Mouse (Mus musculus) macrophage (primary cell): Measurements from ENCODE around the gene Tnfrsf9. TPM values are rescaled to one million over a fixed set of nuclear protein-coding genes. Genes with fewer than 3 reads are reported as not detected.
"Not testable (repeated sequence)": the region's sequence is repeated elsewhere in the genome, so short reads cannot be mapped to it uniquely, and the experiment has no call there.

Experiments
- H3K27ac ChIP-seq: fragments of 350-480 bp; formaldehyde crosslinking; 2 replicates; pipeline ENCODE4 v1.9.0; 2021
- H3K36me3 ChIP-seq: fragments of 350-480 bp; formaldehyde crosslinking; 2 replicates; pipeline ENCODE4 v1.9.0; 2021; ENCODE audit errors: inconsistent target
- H3K4me3 ChIP-seq: fragments of 350-480 bp; formaldehyde crosslinking; 2 replicates; pipeline ENCODE4 v1.9.0; 2021; ENCODE audit errors: inconsistent target
- H3K79me2 ChIP-seq: fragments of 350-480 bp; formaldehyde crosslinking; 2 replicates; pipeline ENCODE4 v1.9.0; 2021; ENCODE audit errors: inconsistent target
- WGBS: methylation state at CpG from one replicate; pipeline ENCODE4 v1.1.7; 2026; ENCODE audit warnings: inconsistent platforms; ENCODE audit not compliant: missing documents; 5-methylcytosine and 5-hydroxymethylcytosine counted together
- polyA plus RNA-seq: library from polyadenylated mRNA; stranded (reverse); fragments of 250-400 nt; gene quantifications from 3 replicates; pipeline ENCODE4 v1.2.4, GENCODE M21; 2018; ENCODE audit warnings: inconsistent platforms

The Tnfrsf9 gene
- polyA plus RNA-seq, 1 experiment from 2014 or later: 0.17 TPM

GRCm38 (mm10) chr4:150907099-150907498, 7.3 kb upstream of the Tnfrsf9 start:
- Histone ChIP-seq H3K79me2 (peaks cover 22% of the 10 kb centered on the region), H3K36me3 (peaks cover 41% of the 10 kb centered on the region; the same call in 1 of the 2 replicates), H3K4me3 (no peak overlapping the region), H3K27ac (no peak overlapping the region)
- 93% methylated on average over 8 of the region's 8 CpGs for WGBS

DNA sequence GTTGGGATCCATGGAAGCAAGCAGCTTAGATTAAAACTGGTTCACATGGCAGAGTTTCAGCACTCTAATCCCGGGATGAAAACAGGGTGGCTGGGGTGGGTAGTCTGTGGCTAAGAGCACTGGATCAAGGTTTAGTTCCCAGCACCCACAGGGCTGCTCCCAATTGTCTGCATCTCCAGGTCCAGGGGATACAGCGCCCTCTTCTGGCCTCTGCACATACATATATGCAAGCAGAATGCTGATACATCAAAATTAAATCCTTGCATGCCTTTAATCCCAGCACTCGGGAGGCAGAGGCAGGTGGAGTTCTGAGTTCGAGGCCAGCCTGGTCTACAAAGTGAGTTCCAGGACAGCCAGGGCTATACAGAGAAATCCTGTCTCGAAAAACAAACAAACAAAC, 5.8 kb upstream of the Tnfrsf9 start:
- not testable (repeated sequence) for H3K27ac ChIP-seq
- Histone ChIP-seq H3K79me2 (peaks cover 22% of the 10 kb centered on the region), H3K36me3 (peaks cover 27% of the 10 kb centered on the region; the same call in 1 of the 2 replicates), H3K4me3 (peak overlapping the region; percentile 68; the same call in 1 of the 2 replicates)
- WGBS: 74% methylated on average over 2 of the region's 5 CpGs

- peak overlapping the region; percentile 45 for H3K27ac ChIP-seq
- H3K79me2 ChIP-seq: peaks cover 22% of the 10 kb centered on the region
- peak overlapping the region; percentile 68 for H3K4me3 ChIP-seq
- 3% methylated on average over 52 of the region's 56 CpGs for WGBS
- H3K36me3 ChIP-seq: peaks cover 20% of the 10 kb centered on the region; the same call in 1 of the 2 replicates
Measured at GRCm38 (mm10) chr4:150909451-150910156, 4.8 kb upstream of the Tnfrsf9 start.

- Histone ChIP-seq H3K27ac (peak overlapping the region; percentile 32; the same call in 1 of the 2 replicates), H3K4me3 (no peak overlapping the region), H3K36me3 (peaks cover 16% of the 10 kb centered on the region; the same call in 1 of the 2 replicates), H3K79me2 (peaks cover 22% of the 10 kb centered on the region)
- WGBS: 94% methylated on average over 19 of the region's 19 CpGs
Measured at GRCm38 (mm10) chr4:150910164-150910951, 4.0 kb upstream of the Tnfrsf9 start.

DNA sequence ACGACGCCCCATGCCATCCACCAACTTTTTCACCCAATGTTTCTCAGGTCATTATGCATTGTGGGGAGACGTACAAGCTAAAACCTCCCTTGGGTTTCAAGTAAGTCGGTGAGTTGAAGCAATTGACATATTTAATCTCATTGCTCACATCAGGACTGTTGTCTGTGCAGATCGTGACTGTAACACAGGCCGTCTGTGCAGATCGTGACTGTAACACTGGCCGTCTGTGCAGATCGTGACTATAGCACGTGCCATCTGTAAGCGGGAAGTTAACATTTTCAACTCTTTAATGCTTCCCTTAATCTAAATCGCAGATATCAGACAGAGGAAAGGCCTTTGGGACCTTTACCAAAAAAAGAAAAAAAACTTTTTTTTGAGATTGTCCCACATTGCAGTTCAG, 619 bp upstream of the Tnfrsf9 start:
- peak overlapping the region; percentile 70 for H3K4me3 ChIP-seq
- peaks cover 5% of the 10 kb centered on the region for H3K79me2 ChIP-seq
- H3K27ac ChIP-seq: peak overlapping the region; percentile 85
- no peaks in the 10 kb centered on the region for H3K36me3 ChIP-seq
- 13% methylated on average over 12 of the region's 12 CpGs for WGBS

DNA sequence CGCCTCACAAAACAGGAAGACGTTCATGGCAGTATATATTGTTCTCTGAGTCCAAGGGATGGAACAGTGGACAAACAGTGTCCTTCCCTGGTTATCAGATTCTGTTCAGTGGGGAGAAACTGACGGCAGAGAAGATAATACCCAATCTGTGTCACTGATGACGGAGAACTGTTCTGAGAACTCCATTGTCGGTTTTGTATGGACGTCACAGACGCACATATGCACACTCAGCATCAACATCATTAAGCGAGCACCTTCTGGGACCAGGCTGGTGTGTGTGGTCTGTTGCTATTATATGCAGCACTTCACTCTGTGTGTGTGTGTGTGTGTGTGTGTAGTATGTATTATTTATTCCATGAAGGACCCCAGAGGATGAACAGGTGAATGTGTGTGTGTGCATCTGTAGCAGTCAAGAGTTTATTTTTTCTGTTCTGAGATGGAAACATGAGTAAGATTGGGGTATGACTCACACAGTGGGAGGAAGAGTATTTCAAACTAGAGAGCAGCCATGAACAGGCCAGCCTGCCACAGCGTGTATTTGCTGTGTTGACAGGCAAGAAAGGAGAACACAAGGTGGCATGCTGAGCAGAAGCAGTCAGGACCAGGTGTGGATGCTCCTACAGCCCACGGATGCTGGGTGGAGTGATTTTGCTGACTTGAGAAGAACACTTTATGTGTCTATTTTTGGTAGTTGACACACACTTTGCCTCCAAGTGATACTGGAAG, 982 bp downstream of the Tnfrsf9 start:
- WGBS: 65% methylated on average over 10 of the region's 10 CpGs
- Histone ChIP-seq H3K27ac (peak overlapping the region; percentile 75), H3K79me2 (no peaks in the 10 kb centered on the region)

GRCm38 (mm10) chr4:150917336-150918027, 3.1 kb downstream of the Tnfrsf9 start:
- Histone ChIP-seq H3K79me2 (no peaks in the 10 kb centered on the region), H3K27ac (no peak overlapping the region), H3K36me3 (no peaks in the 10 kb centered on the region), H3K4me3 (no peak overlapping the region)
- WGBS: 75% methylated on average over 6 of the region's 8 CpGs

More for the DNA sequence above, 982 bp downstream of the Tnfrsf9 start:
- peak overlapping the region; percentile 70 for H3K4me3 ChIP-seq
- H3K36me3 ChIP-seq: no peaks in the 10 kb centered on the region

GRCm38 (mm10) chr4:150921206-150921605, 6.8 kb downstream of the Tnfrsf9 start:
- no peak overlapping the region for H3K27ac ChIP-seq
- 84% methylated on average over 8 of the region's 8 CpGs for WGBS
- no peaks in the 10 kb centered on the region for H3K79me2 ChIP-seq
- no peaks in the 10 kb centered on the region for H3K36me3 ChIP-seq
- no peak overlapping the region for H3K4me3 ChIP-seq

DNA sequence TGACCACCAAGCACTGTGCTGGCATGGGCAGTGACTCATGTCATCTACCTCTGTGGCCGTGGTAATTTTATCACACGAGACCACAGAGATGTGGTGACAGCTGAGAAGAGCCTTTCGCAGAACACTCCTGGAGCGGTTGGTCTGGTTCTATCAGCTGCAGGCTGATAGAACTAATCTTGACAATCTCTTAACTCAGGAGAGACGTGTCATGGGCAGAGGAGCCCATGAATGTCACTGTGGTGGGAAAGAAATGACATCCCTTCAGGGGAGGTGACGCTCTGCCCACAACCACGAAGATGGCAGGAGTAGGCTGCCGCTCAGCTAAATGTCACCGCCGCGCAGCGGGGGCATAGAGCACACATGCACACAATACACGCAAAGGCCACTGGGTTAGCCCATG, 9.9 kb downstream of the Tnfrsf9 start:
- Histone ChIP-seq H3K27ac (no peak overlapping the region), H3K79me2 (no peaks in the 10 kb centered on the region), H3K36me3 (no peaks in the 10 kb centered on the region), H3K4me3 (no peak overlapping the region)
- 56% methylated on average over 13 of the region's 13 CpGs for WGBS

- no peak overlapping the region for H3K4me3 ChIP-seq
- H3K79me2 ChIP-seq: no peaks in the 10 kb centered on the region
- H3K27ac ChIP-seq: no peak overlapping the region
- H3K36me3 ChIP-seq: no peaks in the 10 kb centered on the region
- 92% methylated on average over 6 of the region's 6 CpGs for WGBS
Measured at GRCm38 (mm10) chr4:150924936-150925335, 10.6 kb downstream of the Tnfrsf9 start.

- H3K36me3 ChIP-seq: no peaks in the 10 kb centered on the region
- H3K4me3 ChIP-seq: no peak overlapping the region
- WGBS: 57% methylated on average over 5 of the region's 5 CpGs
- no peak overlapping the region for H3K27ac ChIP-seq
- H3K79me2 ChIP-seq: no peaks in the 10 kb centered on the region
Measured at GRCm38 (mm10) chr4:150925923-150926322, 11.6 kb downstream of the Tnfrsf9 start.

GRCm38 (mm10) chr4:150926924-150927705, 12.8 kb downstream of the Tnfrsf9 start:
- Histone ChIP-seq H3K36me3 (no peaks in the 10 kb centered on the region), H3K79me2 (no peaks in the 10 kb centered on the region), H3K4me3 (no peak overlapping the region), H3K27ac (no peak overlapping the region)
- whole genome bisulfite sequencing: 43% methylated on average over 12 of the region's 14 CpGs

- H3K27ac ChIP-seq: no peak overlapping the region
- no peaks in the 10 kb centered on the region for H3K36me3 ChIP-seq
- H3K79me2 ChIP-seq: no peaks in the 10 kb centered on the region
- 6% methylated on average over 10 of the region's 10 CpGs for WGBS
- no peak overlapping the region for H3K4me3 ChIP-seq
Measured at GRCm38 (mm10) chr4:150927789-150928188, 13.4 kb downstream of the Tnfrsf9 start.
